Mouse (Mus musculus) WW6 (cell line): ENCODE measurements around the gene Olfr851.

ENCODE experiments used
- DNase-seq: peaks from one replicate; pipeline ENCODE4 v3.0.0-alpha.2; 2013; ENCODE audit warnings: low read depth, low spot score

Olfr851 gene

DNA sequence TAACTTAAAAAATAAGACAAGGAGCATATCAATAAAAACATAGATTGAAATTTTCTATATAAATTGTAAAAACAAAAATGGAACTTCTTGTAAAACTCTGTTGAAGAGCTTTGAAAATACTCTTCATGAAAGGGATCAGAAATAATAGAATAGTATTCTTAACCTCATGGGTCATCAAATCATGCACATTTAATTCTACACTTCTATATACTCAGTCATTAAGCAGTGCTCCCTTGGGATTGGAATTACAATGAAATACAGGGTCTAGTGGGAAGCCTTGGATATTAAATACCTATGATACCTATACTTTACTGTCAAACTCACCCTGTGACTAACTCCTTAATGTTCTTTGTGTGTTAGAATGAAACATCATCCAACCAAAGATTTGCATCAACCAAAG is at the start of gene Olfr851:
Gene Olfr851 (plus strand): TSS at position 301 of the 400 bp plus-strand sequence.
- no peak for DNase-seq

DNA sequence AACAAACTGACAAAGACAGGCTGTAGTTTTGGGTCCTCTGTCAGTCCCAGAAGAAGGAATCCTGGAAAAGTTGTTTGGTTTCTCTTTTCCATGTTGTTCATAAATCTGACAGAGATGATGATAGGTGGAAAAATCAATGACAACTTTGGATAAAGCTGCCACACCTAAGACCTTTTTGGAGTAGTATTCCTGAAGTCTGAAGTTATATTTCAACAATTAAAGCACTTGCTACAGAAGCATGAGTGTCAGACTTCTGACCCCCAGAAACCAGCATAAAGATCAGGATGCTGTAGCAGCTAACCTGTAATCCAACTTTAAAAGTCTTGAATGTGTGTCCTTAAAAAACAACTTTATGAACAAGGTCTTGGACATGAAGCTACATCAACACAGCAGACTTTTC is 14.9 kb upstream of the Olfr851 start, which contains the start of gene Olfr850:
Gene Olfr850 (minus strand): TSS at position 101 of the 400 bp plus-strand sequence.
- DNase-seq = no peak

DNA sequence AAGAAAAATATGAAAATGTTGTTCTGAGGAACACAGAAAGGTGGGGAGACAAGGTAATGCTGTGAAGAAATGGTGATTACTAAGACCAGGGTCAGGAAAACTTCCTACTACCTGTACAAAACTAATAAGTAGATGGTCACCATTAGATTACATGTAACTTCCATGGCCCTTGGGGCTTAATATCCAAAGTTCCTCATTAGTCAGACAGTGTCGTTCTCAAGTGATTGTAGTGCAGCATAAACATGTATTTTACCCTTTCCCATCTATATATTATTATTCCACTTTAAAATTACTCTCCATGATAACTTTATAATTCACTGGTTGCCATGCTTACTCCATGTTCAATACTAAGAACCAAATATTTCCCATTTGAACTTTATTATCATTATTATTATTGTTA is 47.9 kb downstream of the Olfr851 start, which contains the start of gene Olfr853:
Gene Olfr853 (minus strand): TSS at position 101 of the 400 bp plus-strand sequence.
- no peak for DNase-seq
